Comparison of ENCODE assay signal across 8 mouse cellular contexts in the genomic region with DNA sequence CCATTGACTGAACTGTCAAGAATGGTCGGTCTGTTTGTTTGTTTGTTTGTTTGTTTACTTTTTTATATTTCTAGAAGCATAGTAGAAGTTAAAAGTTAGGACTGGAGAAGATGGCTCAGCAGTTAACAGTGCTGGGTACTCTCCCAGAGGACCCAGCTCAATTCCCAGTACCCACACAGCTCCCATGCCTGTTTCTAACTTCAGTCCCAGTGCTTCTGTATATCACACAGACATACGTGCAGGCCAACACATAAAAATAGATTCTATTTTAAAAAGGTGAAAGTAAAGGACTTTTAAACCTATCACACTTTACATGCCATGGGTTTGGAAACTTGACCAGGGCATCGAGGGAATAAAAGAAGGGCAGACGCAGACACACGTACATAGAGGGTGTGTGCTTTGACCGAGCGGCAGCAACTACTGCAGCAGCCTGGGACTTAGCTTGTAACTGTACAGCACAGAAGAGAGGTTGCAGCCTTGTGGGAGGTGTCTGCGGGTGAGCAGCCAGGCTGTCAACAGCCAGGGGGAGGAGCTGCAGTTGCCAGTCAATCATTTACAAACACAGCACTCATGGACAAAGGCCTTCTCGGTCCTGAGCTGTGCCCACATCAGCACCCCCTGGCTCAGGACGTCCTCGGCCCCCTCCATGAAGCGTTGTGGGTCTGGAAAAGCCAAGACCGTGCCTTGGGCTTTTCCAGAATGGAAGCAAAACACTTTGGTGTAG. TPM values are rescaled to one million over a fixed set of nuclear protein-coding genes. Genes with fewer than 3 reads are reported as not detected.
A peak's percentile ranks its signal among the peaks of the same experiment; 100 is the strongest.
DNase-seq lines count a peak whose midpoint lies in the region; ATAC-seq lines count a peak whose summit lies in the region.

No protein-coding gene starts in this region.

- no peaks in the 10 kb centered on the region for H3K9me3 ChIP-seq in heart, embryonic 10.5 days
- H3K9me3 ChIP-seq in kidney, embryonic 14.5 days (ENCODE audit: control insufficient read depth, low read length), result no peaks in the 10 kb centered on the region

- H3K27me3 ChIP-seq in heart, embryonic 10.5 days (ENCODE audit: insufficient read depth, poor library complexity, severe bottlenecking), result no peaks in the 10 kb centered on the region
- H3K27me3 ChIP-seq in kidney, embryonic 14.5 days (ENCODE audit: control insufficient read depth, insufficient read depth, low read length), result no peaks in the 10 kb centered on the region

- DNase-seq in R1 (ENCODE audit: low read depth, low spot score), result peak; percentile 46
- DNase-seq in cerebellum, postnatal 10 days, result peak; percentile 29 to 39
- peak; percentile 88 for DNase-seq in heart, embryonic 10.5 days (ENCODE audit: low spot score)
- peak; percentile 32 for DNase-seq in lung, postnatal 25 days (ENCODE audit: low spot score)
- DNase-seq in yolk sac, embryonic 10.5 days (ENCODE audit: low spot score), result peak; percentile 87
- no peak for DNase-seq in thymus, postnatal 25 days
- no peak for DNase-seq in layer of hippocampus, adult 9-10 months (ENCODE audit: low spot score)

- peak overlapping the region; percentile 81 for H3K27ac ChIP-seq in heart, embryonic 10.5 days
- peak overlapping the region; percentile 51; the same call in 1 of the 2 replicates for H3K27ac ChIP-seq in kidney, embryonic 14.5 days (ENCODE audit: low read depth, low read length)

- peaks cover 28% of the 10 kb centered on the region for H3K4me1 ChIP-seq in heart, embryonic 10.5 days
- peaks cover 32% of the 10 kb centered on the region for H3K4me1 ChIP-seq in kidney, embryonic 14.5 days (ENCODE audit: control insufficient read depth, insufficient read depth, low read length)

- H3K4me3 ChIP-seq in heart, embryonic 10.5 days, result peak overlapping the region; percentile 27; the same call in 1 of the 2 replicates
- no peak overlapping the region for H3K4me3 ChIP-seq in kidney, embryonic 14.5 days (ENCODE audit: low read length)

- peak; percentile 90 for ATAC-seq in kidney, embryonic 14.5 days (ENCODE audit: low FRiP score, low TSS enrichment)

- H3K9ac ChIP-seq in kidney, embryonic 14.5 days (ENCODE audit: low read depth, low read length), result 0 out of 2 replicates have a peak overlapping the region, but pooled peaks have one; percentile 25

- peak overlapping the region; percentile 12; the same call in 1 of the 2 replicates for H3K4me2 ChIP-seq in kidney, embryonic 14.5 days (replicated peaks; ENCODE audit: low read depth, low read length)

- H3K36me3 ChIP-seq in heart, embryonic 10.5 days, result no peaks in the 10 kb centered on the region
- H3K36me3 ChIP-seq in kidney, embryonic 14.5 days (ENCODE audit: control insufficient read depth, insufficient read depth, low read length), result no peaks in the 10 kb centered on the region

- WGBS in heart, embryonic 10.5 days, result 25% methylated on average over 13 of the region's 13 CpGs
- WGBS in kidney, embryonic 14.5 days, result 31% methylated on average over 13 of the region's 13 CpGs

RNA-seq across cellular contexts. Expression of a gene that starts 22.5 kb away (rescaled TPM):
- polyA plus RNA-seq in heart, embryonic 10.5 days (2016; fragmentation: Nextera tagmentation; extraction: Ambion mirVana), result 11.5 and 14.3 TPM in 2 replicates
- polyA plus RNA-seq in kidney, embryonic 14.5 days (2014; fragmentation: Nextera tagmentation; extraction: Ambion mirVana), result 11.1 and 17.7 TPM in 2 replicates

RNA-seq across cellular contexts. Expression of a gene that starts 33.1 kb away (rescaled TPM):
- polyA plus RNA-seq in heart, embryonic 10.5 days (2016; fragmentation: Nextera tagmentation; extraction: Ambion mirVana), result 54.0 and 70.3 TPM in 2 replicates
- 73.4 and 88.8 TPM in 2 replicates for polyA plus RNA-seq in kidney, embryonic 14.5 days (2014; fragmentation: Nextera tagmentation; extraction: Ambion mirVana)

RNA-seq across cellular contexts. Expression of a gene that starts 59.7 kb away (rescaled TPM):
- polyA plus RNA-seq in heart, embryonic 10.5 days (2016; fragmentation: Nextera tagmentation; extraction: Ambion mirVana), result 0.16 TPM in 1 of 2 replicates, not detected in the other
- 0.91 TPM in 1 of 2 replicates, not detected in the other for polyA plus RNA-seq in kidney, embryonic 14.5 days (2014; fragmentation: Nextera tagmentation; extraction: Ambion mirVana)

Comparison
In these comparisons a context has a peak if more than half of its experiments do, and no peak if none do; other contexts are left out.
1. DNase-seq: peak in R1 (single experiment), cerebellum, postnatal 10 days (2 of 2), heart, embryonic 10.5 days (single experiment), lung, postnatal 25 days (single experiment) and yolk sac, embryonic 10.5 days (single experiment); none in thymus, postnatal 25 days (single experiment) and layer of hippocampus, adult 9-10 months (single experiment).